Mouse (Mus musculus) duodenum, adult 2 months (tissue): ENCODE results near the gene Zfp654. TPM values are rescaled to one million over a fixed set of nuclear protein-coding genes. Genes with fewer than 3 reads are reported as not detected.

Source experiments
- polyA plus RNA-seq: library from polyadenylated mRNA; depleted of rRNA; stranded (reverse); fragments of >200 nt; gene quantifications from 2 replicates; pipeline ENCODE4 v1.2.3, GENCODE M21; 2012; ENCODE audit warnings: low replicate concordance; rRNA removed

Gene Zfp654
- 0.12 and 0.13 TPM in 2 replicates for polyA plus RNA-seq

DNA sequence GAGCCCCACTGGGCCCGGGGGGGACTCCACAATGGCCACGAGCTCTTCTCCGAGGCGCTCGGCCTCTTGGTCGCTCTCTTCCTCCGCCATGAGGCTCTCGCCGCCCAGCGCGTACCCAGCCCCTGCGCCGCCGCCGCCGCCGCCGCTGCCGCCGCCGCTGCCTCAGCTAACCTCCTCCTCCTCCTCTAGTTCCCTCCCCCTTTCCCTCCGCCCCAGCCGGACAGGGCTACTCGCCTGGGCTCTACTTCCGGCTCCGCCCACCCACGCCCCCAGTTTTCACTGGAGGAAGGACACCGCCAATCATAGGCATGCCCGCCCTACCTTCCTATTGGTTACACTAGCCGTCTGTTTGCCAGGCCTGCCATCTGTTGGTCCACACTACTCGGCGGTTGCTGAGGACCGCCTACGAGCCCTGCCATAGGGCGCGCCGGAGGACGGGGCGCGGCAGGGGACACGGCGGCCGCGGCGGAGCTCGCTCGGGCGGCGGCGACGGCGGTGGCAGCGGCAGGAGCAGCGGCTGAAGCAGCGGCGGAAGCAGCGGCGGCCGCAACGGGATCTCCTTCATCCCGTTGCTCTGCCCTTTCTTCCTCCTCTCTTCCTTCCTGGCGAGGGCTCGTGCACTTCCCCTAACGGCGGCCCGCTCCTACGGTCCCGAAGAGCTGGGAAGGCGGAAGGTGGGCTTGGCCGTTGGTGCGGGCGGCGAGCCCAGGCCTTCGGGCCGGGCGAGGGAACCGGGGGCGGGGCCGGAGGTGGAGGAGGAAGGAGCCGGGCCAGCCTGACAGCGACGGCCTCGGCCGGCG is at the start of gene Zfp654, which contains the start of gene Cggbp1:
Zfp654 (minus strand) TSS at position 90 of the 800 bp plus-strand sequence.
Cggbp1 (plus strand) TSS at position 434 of the 800 bp plus-strand sequence.

DNA sequence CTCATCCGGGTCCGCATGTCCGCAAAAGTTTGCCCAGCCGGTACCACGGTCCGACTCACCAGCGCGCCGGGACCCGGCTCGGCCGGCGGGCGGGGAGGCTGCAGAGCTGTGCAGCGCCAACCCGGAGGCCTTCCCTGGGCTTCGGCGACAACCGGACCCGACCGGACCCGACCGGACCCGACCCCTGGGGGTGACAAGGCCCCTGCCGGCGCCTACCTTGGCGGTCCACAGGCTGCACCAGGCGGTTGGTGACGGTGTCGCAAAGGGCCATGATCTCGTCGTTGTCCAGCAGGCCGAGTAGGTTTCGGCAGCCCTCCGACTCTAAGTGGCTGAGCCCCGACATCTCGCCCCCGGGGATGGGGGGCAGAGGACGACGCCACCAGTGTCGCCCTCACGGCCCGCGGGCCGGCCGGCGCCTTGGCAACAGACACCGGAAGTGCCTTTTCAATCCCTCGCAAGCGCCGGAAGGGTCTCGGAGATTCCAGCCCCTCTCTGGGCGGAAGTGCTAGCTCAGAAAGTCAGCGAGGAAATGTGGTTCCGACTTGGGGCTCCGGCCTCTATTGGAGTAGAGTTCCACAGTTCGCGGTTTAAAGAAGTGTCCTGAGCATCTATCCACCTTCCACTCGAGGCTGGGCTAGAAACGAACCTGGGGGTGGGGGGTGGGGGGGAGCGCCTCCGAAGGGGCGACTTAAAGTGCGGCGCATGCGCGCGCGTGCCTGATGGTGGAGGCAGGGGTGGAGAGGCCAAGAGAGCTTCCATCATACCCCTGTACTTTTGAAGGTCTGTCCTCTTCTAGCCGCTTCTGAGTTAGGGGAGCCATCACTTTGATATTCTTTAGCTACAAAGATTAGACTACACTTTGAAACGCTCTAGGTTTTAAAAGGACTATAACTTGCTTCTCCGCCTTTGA is 80.7 kb downstream of the Zfp654 start, which contains the start of gene 4930453N24Rik:
4930453N24Rik (minus strand) TSS at position 641 of the 910 bp plus-strand sequence.

Other genes starting within 250 kb of the Zfp654 start
- not detected in 2 replicates for gene Csnka2ip, start 249.2 kb downstream of the Zfp654 start, polyA plus RNA-seq
- 1.6 and 3.4 TPM in 2 replicates for gene 4930453N24Rik, start 80.5 kb downstream of the Zfp654 start, polyA plus RNA-seq
- 1.7 and 1.9 TPM in 2 replicates for gene Cggbp1, start 344 bp upstream of the Zfp654 start, polyA plus RNA-seq